16 mouse cellular contexts compared by ENCODE assay signal in the genomic region with DNA sequence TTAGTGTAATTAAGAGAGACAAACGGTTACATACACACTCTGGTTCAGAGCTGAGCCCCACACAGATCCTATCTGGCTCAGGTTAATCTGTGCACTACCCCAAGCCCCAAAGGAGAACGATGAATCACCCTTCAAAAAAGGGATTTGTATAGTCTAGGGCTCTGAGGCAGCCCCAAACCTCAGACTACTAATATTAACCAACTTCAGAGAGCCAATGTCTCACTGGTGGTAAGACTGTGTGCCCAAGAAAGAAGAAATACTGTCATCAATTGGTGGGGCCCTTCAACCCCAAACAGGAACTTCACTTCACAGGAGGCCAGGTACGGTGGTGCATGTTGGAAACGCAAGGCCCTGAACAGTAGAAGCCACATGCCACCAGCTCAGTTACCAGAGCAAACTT.
"Had no signal": no experiment of that assay in that cellular context is flagged by ENCODE, and none has a peak within 500 bp of the region (broad histone marks: within the 10 kb centered on the region; RNA-seq: fewer than 3 reads in every experiment).

No protein-coding gene starts in this region.

- DNase-seq: lung, adult 18-20 months; lung, embryonic 14.5 days; lung, postnatal 10 days; lung, postnatal 4 days; midbrain, embryonic 14.5 days; retina, postnatal 1 day; right cerebral cortex, adult 18-20 months; right cerebral cortex, postnatal 25 days; right cerebral cortex, postnatal 4 days; spleen, adult 18-20 months; thymus, adult 2 months; thymus, postnatal 14 days had no signal

- H3K27me3 ChIP-seq: midbrain, embryonic 12.5 days; neural tube, embryonic 13.5 days; neural tube, embryonic 15.5 days had no signal

- ATAC-seq: midbrain, embryonic 16.5 days had no signal
